Mouse (Mus musculus) adrenal gland, postnatal 14 days (tissue): ENCODE results near the gene Dnajb6. TPM values are rescaled to one million over a fixed set of nuclear protein-coding genes. Genes with fewer than 3 reads are reported as not detected.
"Not testable (repeated sequence)": the region's sequence is repeated elsewhere in the genome, so short reads cannot be mapped to it uniquely, and the experiment has no call there.

Source experiments
- DNase-seq: peaks from one replicate; pipeline ENCODE4 v3.0.0; 2021; ENCODE audit warnings: mixed read lengths
- total RNA-seq: library from RNA; stranded (reverse); gene quantifications from 2 replicates; pipeline ENCODE4 v1.2.3, GENCODE M21; 2021

Dnajb6 gene
- total RNA-seq, 1 experiment from 2014 or later, result 133 TPM

- DNase-seq, result no peak
These were observed 23.8 kb downstream of the Dnajb6 start for GRCm38 (mm10) chr5:29759318-29759717.

GRCm38 (mm10) chr5:29770935-29771334 is 35.4 kb downstream of the Dnajb6 start:
- no peak for DNase-seq

GRCm38 (mm10) chr5:29772038-29772437 is 36.5 kb downstream of the Dnajb6 start:
- DNase-seq, result no peak

GRCm38 (mm10) chr5:29772651-29773330 is 37.3 kb downstream of the Dnajb6 start:
- DNase-seq, result no peak

GRCm38 (mm10) chr5:29773460-29774150 is 38.1 kb downstream of the Dnajb6 start:
- no peak for DNase-seq

- no peak for DNase-seq
These were observed 39.9 kb downstream of the Dnajb6 start for GRCm38 (mm10) chr5:29775437-29775836.

GRCm38 (mm10) chr5:29778029-29778428 is 42.5 kb downstream of the Dnajb6 start:
- no peak for DNase-seq

GRCm38 (mm10) chr5:29779733-29780132 is 44.2 kb downstream of the Dnajb6 start:
- DNase-seq, result not testable (repeated sequence)

GRCm38 (mm10) chr5:29782261-29782660 is 46.8 kb downstream of the Dnajb6 start:
- DNase-seq, result no peak

- DNase-seq, result not testable (repeated sequence)
These were observed 49.4 kb downstream of the Dnajb6 start for GRCm38 (mm10) chr5:29784906-29785305.

- DNase-seq, result not testable (repeated sequence)
These were observed 50.5 kb downstream of the Dnajb6 start for GRCm38 (mm10) chr5:29785953-29786352.

- not testable (repeated sequence) for DNase-seq
These were observed 59.4 kb downstream of the Dnajb6 start for GRCm38 (mm10) chr5:29794933-29795332.

GRCm38 (mm10) chr5:29808940-29809339 is 73.5 kb downstream of the Dnajb6 start:
- DNase-seq, result no peak

- DNase-seq, result not testable (repeated sequence)
These were observed 76.0 kb downstream of the Dnajb6 start for GRCm38 (mm10) chr5:29811377-29811921.

GRCm38 (mm10) chr5:29816523-29817242 is 81.2 kb downstream of the Dnajb6 start:
- no peak for DNase-seq

GRCm38 (mm10) chr5:29817400-29817799 is 81.9 kb downstream of the Dnajb6 start:
- no peak for DNase-seq

GRCm38 (mm10) chr5:29818287-29818686 is 82.8 kb downstream of the Dnajb6 start:
- no peak for DNase-seq

- DNase-seq, result peak; percentile 45
These were observed 89.3 kb downstream of the Dnajb6 start for GRCm38 (mm10) chr5:29824796-29825195.

- no peak for DNase-seq
These were observed 91.3 kb downstream of the Dnajb6 start for GRCm38 (mm10) chr5:29826780-29827179.

GRCm38 (mm10) chr5:29842444-29843166 is 107.1 kb downstream of the Dnajb6 start:
- peak; percentile 57 for DNase-seq

GRCm38 (mm10) chr5:29845038-29845437 is 109.5 kb downstream of the Dnajb6 start:
- no peak for DNase-seq

- DNase-seq, result no peak
These were observed 112.0 kb downstream of the Dnajb6 start for GRCm38 (mm10) chr5:29847494-29847893.
